Mouse (Mus musculus) embryonic fibroblast, embryonic 13.5 days (primary cell): ENCODE results near the gene Htatip2.

Experiments
- CTCF ChIP-seq: IDR thresholded peaks from 2 replicates; pipeline ENCODE4 v1.5.1; 2011; ENCODE audit warnings: mild to moderate bottlenecking, control low read depth, low read length, moderate library complexity, borderline replicate concordance; ENCODE audit not compliant: insufficient read depth
- POLR2A ChIP-seq: IDR thresholded peaks from 2 replicates; pipeline ENCODE4 v1.6.1; 2011; ENCODE audit warnings: low read depth, mild to moderate bottlenecking, control low read depth, low read length, moderate library complexity

GRCm38 (mm10) chr7:49805618-49806017 lies 46.7 kb downstream of the Htatip2 start:
- TF ChIP-seq CTCF, result no peak
- no peak for TF ChIP-seq POLR2A
